Mouse (Mus musculus) bone marrow, adult 2 months (tissue): ENCODE data around the gene Gm9918.

Experiments
- CTCF ChIP-seq: fragments of 200-500 bp; IDR thresholded peaks from 2 replicates; pipeline ENCODE4 v1.5.1; 2011; ENCODE audit warnings: low read length, control low read depth; ENCODE audit not compliant: control insufficient read depth, insufficient read depth
- POLR2A ChIP-seq: fragments of 200-500 bp; IDR thresholded peaks from 2 replicates; pipeline ENCODE4 v1.6.1; 2011; ENCODE audit warnings: low read depth, mild to moderate bottlenecking, control low read depth, low read length, borderline replicate concordance; ENCODE audit not compliant: control insufficient read depth

- TF ChIP-seq CTCF (peak; percentile 29; the same call in 1 of the 2 replicates), POLR2A (no peak)
These were observed 17.0 kb downstream of the Gm9918 start for GRCm38 (mm10) chr15:102287395-102287794.
